Mouse (Mus musculus): ENCODE measurements around the gene Clba1. TPM values are rescaled to one million over a fixed set of nuclear protein-coding genes. Genes with fewer than 3 reads are reported as not detected.
A peak's percentile ranks its signal among the peaks of the same experiment; 100 is the strongest.
"Not testable (repeated sequence)": the region's sequence is repeated elsewhere in the genome, so short reads cannot be mapped to it uniquely, and the experiment has no call there.

The Clba1 gene
- polyA plus RNA-seq, 1 experiment: 2.2 TPM

GRCm38 (mm10) chr12:112810092-112810885 lies 1.6 kb downstream of the Clba1 start:
- WGBS: 73% methylated on average over 19 of the region's 19 CpGs

DNA sequence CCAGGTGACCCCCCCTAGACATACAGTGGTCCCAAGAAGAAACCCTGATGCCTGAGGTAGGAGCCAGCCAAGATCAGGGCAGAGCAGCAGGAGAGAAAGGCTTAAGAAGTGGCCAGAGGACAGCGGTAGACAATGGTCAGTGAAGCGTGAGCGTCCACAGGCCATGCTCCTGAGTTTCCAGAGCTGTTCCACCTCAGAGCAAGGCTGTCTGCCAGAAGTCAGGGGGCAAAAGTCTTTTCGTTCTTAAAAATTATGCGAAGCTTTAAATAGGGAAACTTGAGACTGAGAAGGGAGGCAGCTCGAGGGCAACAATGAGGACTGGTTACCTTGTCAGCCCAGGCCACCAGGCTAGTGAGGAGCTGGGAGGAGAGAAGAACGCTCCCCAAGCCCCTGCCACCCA lies 4.6 kb downstream of the Clba1 start:
- WGBS: 98% methylated on average over 7 of the region's 7 CpGs
- no peak for DNase-seq (ENCODE audit: low read depth, low spot score)

More at GRCm38 (mm10) chr12:112810092-112810885, 1.6 kb downstream of the Clba1 start:
- DNase-seq (ENCODE audit: low read depth, low spot score): no peak

DNA sequence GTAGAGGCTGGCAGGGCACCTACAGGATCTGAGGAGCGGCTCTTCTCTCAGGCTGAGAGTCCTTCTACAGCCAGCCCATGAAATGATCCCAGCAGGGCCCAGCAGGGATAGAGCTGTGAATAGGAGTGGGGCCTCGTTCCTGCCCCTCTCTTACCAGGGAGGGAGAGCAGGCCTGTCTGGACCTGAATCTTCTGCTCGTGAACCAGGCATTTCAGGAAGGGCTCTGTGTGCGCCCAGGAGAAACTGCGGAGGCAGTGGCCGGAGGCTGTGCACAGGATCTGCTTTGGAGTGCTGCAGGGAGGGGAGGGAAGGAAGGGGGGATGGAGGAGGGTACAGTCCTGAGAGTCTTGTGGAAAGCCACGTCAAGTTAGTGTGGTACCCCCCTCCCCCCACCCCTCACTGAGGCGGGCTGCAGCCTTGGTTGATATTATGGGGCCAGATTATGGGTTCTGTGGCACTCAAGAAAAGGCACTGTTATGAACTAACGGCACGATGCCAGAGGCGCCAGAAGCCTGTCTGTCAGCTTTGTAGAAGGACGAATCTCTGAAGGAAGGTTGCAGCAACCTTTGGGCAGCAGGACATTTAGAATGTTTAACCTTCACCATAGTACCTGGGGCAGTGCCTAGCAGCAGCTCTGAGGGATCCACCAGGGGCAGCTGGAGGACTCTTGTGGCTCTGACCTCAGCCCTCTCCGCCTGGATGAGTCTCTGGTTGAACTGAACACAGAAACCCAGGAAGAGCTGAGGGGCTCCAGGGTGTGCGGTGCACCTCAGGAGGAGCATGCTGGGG lies 6.1 kb downstream of the Clba1 start:
- 83% methylated on average over 14 of the region's 14 CpGs for WGBS
- no peak for DNase-seq (ENCODE audit: low read depth, low spot score)

- DNase-seq (ENCODE audit: low read depth, low spot score): no peak
- WGBS: 56% methylated on average over 4 of the region's 4 CpGs
Measured at GRCm38 (mm10) chr12:112816294-112816693, 7.6 kb downstream of the Clba1 start.

DNA sequence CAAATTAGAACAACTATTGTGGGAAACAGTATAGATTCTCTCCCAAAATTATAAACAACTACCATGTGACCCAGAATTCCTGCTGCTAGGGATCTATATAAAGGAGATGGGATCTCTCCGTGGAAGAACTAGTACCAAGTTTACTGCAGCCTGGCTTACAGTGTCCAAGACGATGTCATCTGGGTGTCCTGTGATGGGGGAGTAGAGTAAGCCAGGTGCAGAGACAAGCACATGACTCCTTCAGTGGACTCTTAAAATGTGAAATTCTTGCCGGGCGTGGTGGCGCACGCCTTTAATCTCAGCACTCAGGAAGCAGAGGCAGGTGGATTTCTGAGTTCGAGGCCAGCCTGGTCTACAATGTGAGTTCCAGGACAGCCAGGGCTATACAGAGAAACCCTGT lies 8.1 kb downstream of the Clba1 start:
- WGBS: 82% methylated on average over 7 of the region's 7 CpGs
- DNase-seq (ENCODE audit: low read depth, low spot score): not testable (repeated sequence)

DNA sequence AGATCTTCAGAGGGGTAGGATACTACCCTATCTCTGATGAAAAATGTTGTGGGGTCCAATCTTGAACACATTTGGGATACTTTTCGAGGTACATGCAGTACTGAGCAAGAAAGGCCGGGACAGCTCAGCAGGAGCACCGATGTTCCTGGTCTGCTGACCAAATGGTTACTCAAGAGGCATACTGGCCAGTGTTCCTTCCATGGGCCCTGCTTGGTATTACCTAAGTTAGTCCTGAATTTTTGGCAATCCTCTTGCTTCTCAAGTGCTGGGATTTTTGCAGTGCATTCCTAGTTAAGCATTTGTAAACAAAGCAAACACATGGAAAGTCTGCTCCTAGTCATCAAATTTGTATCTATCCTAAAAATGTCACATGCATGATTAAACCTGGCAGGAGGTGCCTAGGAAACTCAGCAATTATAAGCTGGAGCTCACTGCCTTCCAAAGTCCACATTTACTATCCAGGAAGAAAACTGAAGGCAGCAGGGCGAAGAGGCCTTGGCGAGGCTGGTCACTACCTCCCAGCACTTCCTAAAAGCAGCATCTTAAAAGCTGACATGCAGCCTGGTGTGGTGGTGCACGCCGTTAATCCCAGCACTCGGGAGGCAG lies 10.4 kb downstream of the Clba1 start:
- DNase-seq (ENCODE audit: low read depth, low spot score): no peak
- 49% methylated on average over 8 of the region's 8 CpGs for WGBS

GRCm38 (mm10) chr12:112820401-112820999 lies 11.8 kb downstream of the Clba1 start:
- no peak for DNase-seq (ENCODE audit: low read depth, low spot score)
- WGBS: 70% methylated on average over 12 of the region's 12 CpGs

GRCm38 (mm10) chr12:112821216-112821615 lies 12.5 kb downstream of the Clba1 start:
- no peak for DNase-seq (ENCODE audit: low read depth, low spot score)
- 56% methylated on average over 1 of the region's 1 CpGs for WGBS

DNA sequence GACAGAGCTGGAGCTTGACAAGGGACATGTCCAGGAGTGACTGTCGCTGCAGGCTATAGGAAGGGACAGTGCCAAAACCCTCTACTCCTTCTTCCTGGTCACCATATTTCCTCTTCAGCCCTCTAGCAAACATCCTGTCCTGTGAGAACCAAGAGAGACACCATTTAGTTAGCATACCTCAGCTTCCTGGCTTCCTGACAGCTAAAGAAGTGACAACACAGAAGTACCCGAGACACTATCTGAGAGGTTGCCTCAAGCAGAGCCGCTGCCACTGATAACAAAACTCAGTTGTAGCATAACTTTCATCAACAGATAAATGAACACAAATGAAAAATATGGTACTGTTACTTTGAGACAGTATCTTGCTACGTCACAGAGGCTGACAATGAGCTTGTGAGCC lies 13.2 kb downstream of the Clba1 start:
- no peak for DNase-seq (ENCODE audit: low read depth, low spot score)
- WGBS: 73% methylated on average over 4 of the region's 4 CpGs

DNA sequence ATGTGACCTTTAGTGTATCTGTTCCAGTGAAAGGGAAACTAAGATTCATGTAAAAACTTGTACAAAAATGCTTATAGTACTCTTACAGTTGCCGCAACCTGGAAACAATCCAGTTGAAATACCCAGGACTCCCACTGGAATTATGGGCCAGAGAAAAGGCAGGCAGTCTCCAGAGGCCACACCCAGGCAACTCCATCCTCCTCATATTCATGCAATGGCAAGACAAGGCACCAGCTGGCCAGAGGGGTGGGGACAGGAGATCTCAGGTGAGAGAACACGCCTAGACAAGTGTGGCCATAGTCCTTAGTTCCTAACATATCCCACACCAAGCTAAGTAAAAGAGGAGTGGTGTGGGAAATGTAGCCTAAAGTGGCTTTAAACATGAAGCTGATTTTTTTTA lies 13.9 kb downstream of the Clba1 start:
- 41% methylated on average over 2 of the region's 2 CpGs for WGBS
- no peak for DNase-seq (ENCODE audit: low read depth, low spot score)

- WGBS: 27% methylated on average over 4 of the region's 4 CpGs
- no peak for DNase-seq (ENCODE audit: low read depth, low spot score)
Measured at GRCm38 (mm10) chr12:112823221-112823620, 14.5 kb downstream of the Clba1 start.

DNA sequence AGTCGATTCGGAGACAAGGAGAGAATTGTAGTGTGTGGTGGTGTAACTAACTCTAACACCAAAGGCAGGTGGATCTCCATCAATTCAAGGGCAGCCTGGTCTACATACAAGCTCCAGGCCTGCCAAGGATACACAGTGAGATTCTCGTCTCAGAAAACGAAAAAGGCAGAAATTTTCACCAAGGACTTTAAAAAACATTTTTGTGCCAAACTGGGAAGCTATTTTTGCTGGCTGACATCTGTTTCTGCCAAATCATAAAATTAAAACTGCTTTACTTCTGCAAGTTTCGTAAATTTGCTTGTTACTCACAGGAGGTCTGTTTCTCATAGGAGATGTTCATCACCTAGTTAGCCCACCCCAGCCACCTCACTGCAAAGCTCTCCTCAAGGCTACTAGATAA lies 17.2 kb downstream of the Clba1 start:
- 72% methylated on average over 5 of the region's 5 CpGs for WGBS

GRCm38 (mm10) chr12:112828501-112829243 lies 19.9 kb downstream of the Clba1 start:
- no peak for DNase-seq (ENCODE audit: low read depth, low spot score)
- WGBS: under 1% methylated on average over 51 of the region's 51 CpGs

More for the DNA sequence above, 17.2 kb downstream of the Clba1 start:
- no peak for DNase-seq (ENCODE audit: low read depth, low spot score)

DNA sequence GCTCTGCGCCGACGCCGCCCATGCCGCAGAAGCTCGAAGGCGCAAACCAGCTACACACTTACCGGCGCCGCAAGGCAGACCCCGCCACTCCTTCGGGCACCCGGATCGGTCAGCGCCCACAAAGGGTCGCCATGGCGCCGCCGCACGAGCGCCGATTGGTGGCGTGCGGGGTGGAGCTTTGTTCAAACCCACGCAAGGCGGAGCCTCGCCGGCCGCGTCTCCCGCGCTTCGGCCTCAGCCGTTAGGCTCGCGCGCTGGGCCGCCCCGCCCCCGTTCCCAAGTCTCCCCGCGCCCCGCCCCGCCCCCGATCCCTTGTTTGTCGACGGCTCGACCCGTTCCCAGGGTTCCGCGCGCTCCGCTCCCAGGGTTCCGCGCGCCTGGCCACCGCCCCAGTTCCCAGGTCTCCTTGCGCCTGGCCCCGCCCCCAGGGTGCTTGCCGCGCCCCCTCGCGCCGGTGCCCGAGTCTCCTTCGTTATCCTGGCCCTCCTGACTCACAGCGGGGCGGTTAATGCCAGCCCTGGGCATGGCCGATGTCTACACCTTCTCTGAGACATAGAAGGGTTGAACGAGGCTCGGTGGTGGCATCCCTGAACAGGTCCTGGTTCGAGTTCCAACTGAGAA lies 20.6 kb downstream of the Clba1 start, which contains the start of gene Cdca4:
Cdca4 (minus strand) TSS at position 180 of the 621 bp plus-strand sequence.
- DNase-seq (ENCODE audit: low read depth, low spot score): peak; percentile 64
- 2% methylated on average over 70 of the region's 72 CpGs for WGBS

DNA sequence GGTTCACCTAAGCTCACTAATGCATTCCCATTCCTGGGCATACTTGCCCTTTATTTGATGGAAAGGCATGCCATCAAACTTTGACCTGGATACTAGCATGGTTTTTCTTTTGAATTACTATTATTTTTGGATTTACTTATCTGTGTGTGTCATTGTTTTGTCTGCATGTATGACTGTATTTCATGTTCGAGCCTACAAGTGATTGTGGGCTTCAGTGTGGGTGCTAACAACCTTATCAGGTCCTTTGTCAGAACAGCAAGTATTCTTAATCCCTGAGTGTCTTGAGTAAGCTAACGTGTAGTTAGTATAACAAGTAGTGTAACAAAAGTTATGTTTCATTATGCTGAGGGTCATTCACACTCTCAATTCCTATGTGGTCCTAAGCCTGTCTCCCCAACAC lies 21.4 kb downstream of the Clba1 start:
- no peak for DNase-seq (ENCODE audit: low read depth, low spot score)
- WGBS: 11% methylated on average over 2 of the region's 2 CpGs

DNA sequence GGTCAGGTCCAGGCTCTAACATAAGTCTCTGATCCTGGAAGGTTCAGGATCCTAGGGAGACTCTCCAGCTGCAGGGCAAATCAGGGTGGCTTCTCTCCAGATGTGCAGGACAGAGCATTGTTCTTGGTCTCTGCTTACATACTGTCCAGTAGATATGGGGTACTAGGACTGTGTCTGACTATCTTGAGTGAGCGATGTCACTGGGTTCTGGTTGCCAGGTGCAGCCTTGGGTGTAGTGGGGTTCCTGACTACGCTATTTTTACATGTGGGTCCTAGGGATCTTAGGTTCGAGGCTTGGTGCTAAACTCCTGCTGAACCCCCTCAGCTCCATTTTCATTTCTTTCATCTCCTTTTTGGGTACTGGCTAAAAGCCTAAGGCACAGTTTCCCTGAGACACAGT lies 21.8 kb downstream of the Clba1 start:
- 86% methylated on average over 3 of the region's 3 CpGs for WGBS
- no peak for DNase-seq (ENCODE audit: low read depth, low spot score)

DNA sequence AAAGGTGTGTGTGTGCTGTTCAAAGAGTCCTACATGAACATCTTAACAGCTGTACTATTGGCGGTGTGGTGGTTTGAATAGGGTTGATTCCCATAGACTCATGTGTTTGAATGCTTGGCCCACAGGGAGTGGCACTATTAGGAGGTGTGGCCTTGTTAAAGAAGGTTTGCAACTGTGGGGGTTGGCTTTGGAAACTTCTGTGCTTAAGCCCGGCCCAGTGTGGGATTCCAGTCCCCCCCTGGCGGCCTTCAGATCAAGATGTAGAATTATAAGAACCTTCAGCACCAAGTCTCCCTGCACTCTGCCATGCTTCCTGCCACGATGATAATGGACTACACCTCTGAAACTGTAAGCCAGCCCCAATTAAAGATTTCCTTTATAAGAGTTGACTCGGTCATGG lies 23.7 kb downstream of the Clba1 start:
- WGBS: 85% methylated on average over 5 of the region's 5 CpGs
- no peak for DNase-seq (ENCODE audit: low read depth, low spot score)

GRCm38 (mm10) chr12:112833527-112833926 lies 24.8 kb downstream of the Clba1 start:
- WGBS: 60% methylated on average over 6 of the region's 6 CpGs
- no peak for DNase-seq (ENCODE audit: low read depth, low spot score)

- no peak for DNase-seq (ENCODE audit: low read depth, low spot score)
- WGBS: 61% methylated on average over 2 of the region's 2 CpGs
Measured at GRCm38 (mm10) chr12:112835046-112835445, 26.3 kb downstream of the Clba1 start.
